Mouse (Mus musculus) intestine, embryonic 14.5 days (tissue): ENCODE results near the gene Spag9. TPM values are rescaled to one million over a fixed set of nuclear protein-coding genes. Genes with fewer than 3 reads are reported as not detected.
A peak's percentile ranks its signal among the peaks of the same experiment; 100 is the strongest.

Experiments
- ATAC-seq: fragments of 200-750 bp; cut with Nextera tagmentation; replicated peaks from 2 replicates; pipeline ENCODE4 v1.8.0; 2017; ENCODE audit warnings: low read depth, moderate number of reproducible peaks, moderate TSS enrichment, moderate library complexity; ENCODE audit not compliant: low FRiP score, low TSS enrichment
- DNase-seq: peaks from one replicate; pipeline ENCODE4 v3.0.0-alpha.2; 2018; ENCODE audit warnings: low spot score
- H3K27ac ChIP-seq: fragments of 300-500 bp; sonication (generic); 2 replicates; pipeline ENCODE4 v1.5.1; 2014; ENCODE audit warnings: low read depth, mild to moderate bottlenecking, control low read depth
- H3K27me3 ChIP-seq: fragments of 300-500 bp; sonication (generic); replicated peaks from 2 replicates; pipeline ENCODE4 v1.6.1; 2014; ENCODE audit warnings: low read length, control low read depth; ENCODE audit not compliant: control insufficient read depth, insufficient read depth
- H3K36me3 ChIP-seq: fragments of 300-500 bp; sonication (generic); 2 replicates; pipeline ENCODE4 v1.6.1; 2014; ENCODE audit warnings: low read length, control low read depth; ENCODE audit not compliant: control insufficient read depth, insufficient read depth
- H3K4me1 ChIP-seq: fragments of 300-500 bp; sonication (generic); replicated peaks from 2 replicates; pipeline ENCODE4 v1.6.1; 2014; ENCODE audit warnings: low read length, control low read depth, mixed read lengths; ENCODE audit not compliant: control insufficient read depth, insufficient read depth
- H3K4me2 ChIP-seq: fragments of 300-500 bp; sonication (generic); 2 replicates; pipeline ENCODE4 v1.6.1; 2014; ENCODE audit warnings: low read length
- H3K4me3 ChIP-seq: fragments of 300-500 bp; sonication (generic); 2 replicates; pipeline ENCODE4 v1.5.1; 2014; ENCODE audit warnings: low read depth, low read length, control low read depth, mixed read lengths
- H3K9ac ChIP-seq: fragments of 300-500 bp; sonication (generic); 2 replicates; pipeline ENCODE4 v1.6.1; 2014; ENCODE audit warnings: mild to moderate bottlenecking, low read length
- H3K9me3 ChIP-seq: fragments of 300-500 bp; sonication (generic); 2 replicates; pipeline ENCODE4 v1.6.1; 2016; ENCODE audit warnings: low read length, control low read depth; ENCODE audit not compliant: control insufficient read depth
- WGBS: fragments of 180-500 bp; shearing (Covaris S2); extraction: QIAGEN DNeasy Blood & Tissue Kit; methylation state at CpG from one replicate; pipeline ENCODE4 v1.1.7; 2014; 5-methylcytosine and 5-hydroxymethylcytosine counted together
- polyA plus RNA-seq: library from polyadenylated mRNA; unstranded; fragments of >200 nt; fragmentation: Nextera tagmentation; extraction: Ambion mirVana; gene quantifications from 2 replicates; pipeline ENCODE4 v1.2.1, GENCODE M21; 2014

Spag9 gene
- polyA plus RNA-seq, 1 experiment from 2014 or later = 50.9 TPM

GRCm38 (mm10) chr11:94122341-94123030 is 126.6 kb downstream of the Spag9 start:
- no peak overlapping the region for H3K27ac ChIP-seq
- H3K4me1 ChIP-seq = no peaks in the 10 kb centered on the region
- 93% methylated on average over 9 of the region's 9 CpGs for WGBS
- H3K9ac ChIP-seq = no peak overlapping the region
- H3K9me3 ChIP-seq = no peaks in the 10 kb centered on the region
- no peak overlapping the region for H3K4me2 ChIP-seq
- H3K4me3 ChIP-seq = no peak overlapping the region
- no peak for ATAC-seq
- H3K36me3 ChIP-seq = peaks cover 46% of the 10 kb centered on the region
- DNase-seq = no peak
- no peaks in the 10 kb centered on the region for H3K27me3 ChIP-seq

GRCm38 (mm10) chr11:94126701-94127100 is 130.8 kb downstream of the Spag9 start:
- peaks cover 37% of the 10 kb centered on the region for H3K36me3 ChIP-seq
- no peak overlapping the region for H3K4me3 ChIP-seq
- H3K27ac ChIP-seq = no peak overlapping the region
- no peak for DNase-seq
- no peaks in the 10 kb centered on the region for H3K27me3 ChIP-seq
- no peak overlapping the region for H3K9ac ChIP-seq
- no peaks in the 10 kb centered on the region for H3K4me1 ChIP-seq
- H3K9me3 ChIP-seq = no peaks in the 10 kb centered on the region
- no peak for ATAC-seq
- no peak overlapping the region for H3K4me2 ChIP-seq
- WGBS = 92% methylated on average over 9 of the region's 9 CpGs

GRCm38 (mm10) chr11:94127966-94128365 is 132.1 kb downstream of the Spag9 start:
- no peaks in the 10 kb centered on the region for H3K27me3 ChIP-seq
- peaks cover 25% of the 10 kb centered on the region for H3K36me3 ChIP-seq
- H3K9me3 ChIP-seq = no peaks in the 10 kb centered on the region
- H3K4me3 ChIP-seq = no peak overlapping the region
- H3K27ac ChIP-seq = no peak overlapping the region
- DNase-seq (peak; percentile 92), ATAC-seq (peak; percentile 57; the same call in 1 of the 2 replicates)
- no peaks in the 10 kb centered on the region for H3K4me1 ChIP-seq
- 50% methylated on average over 5 of the region's 5 CpGs for WGBS
- no peak overlapping the region for H3K9ac ChIP-seq
- no peak overlapping the region for H3K4me2 ChIP-seq

GRCm38 (mm10) chr11:94128506-94128905 is 132.6 kb downstream of the Spag9 start:
- H3K9me3 ChIP-seq = no peaks in the 10 kb centered on the region
- ATAC-seq (no peak), DNase-seq (no peak)
- WGBS = 89% methylated on average over 8 of the region's 8 CpGs
- no peak overlapping the region for H3K9ac ChIP-seq
- no peaks in the 10 kb centered on the region for H3K27me3 ChIP-seq
- 0 out of 2 replicates have a peak, but pooled peaks cover 2% of the 10 kb centered on the region for H3K4me1 ChIP-seq
- H3K27ac ChIP-seq = no peak overlapping the region
- H3K4me3 ChIP-seq = no peak overlapping the region
- H3K4me2 ChIP-seq = no peak overlapping the region
- peaks cover 20% of the 10 kb centered on the region; the same call in 1 of the 2 replicates for H3K36me3 ChIP-seq

- H3K9ac ChIP-seq = no peak overlapping the region
- no peaks in the 10 kb centered on the region for H3K27me3 ChIP-seq
- peaks cover 7% of the 10 kb centered on the region; the same call in 1 of the 2 replicates for H3K4me1 ChIP-seq
- no peak for ATAC-seq
- H3K4me2 ChIP-seq = no peak overlapping the region
- peak; percentile 73 for DNase-seq
- H3K36me3 ChIP-seq = peaks cover 13% of the 10 kb centered on the region; the same call in 1 of the 2 replicates
- no peaks in the 10 kb centered on the region for H3K9me3 ChIP-seq
- 64% methylated on average over 12 of the region's 12 CpGs for WGBS
- H3K27ac ChIP-seq = no peak overlapping the region
- no peak overlapping the region for H3K4me3 ChIP-seq
Measured at GRCm38 (mm10) chr11:94129261-94130059, 133.6 kb downstream of the Spag9 start.

GRCm38 (mm10) chr11:94130118-94131095 is 134.5 kb downstream of the Spag9 start:
- Histone ChIP-seq H3K4me3 (no peak overlapping the region), H3K4me2 (no peak overlapping the region), H3K4me1 (peaks cover 10% of the 10 kb centered on the region; the same call in 1 of the 2 replicates), H3K27ac (no peak overlapping the region), H3K27me3 (no peaks in the 10 kb centered on the region), H3K36me3 (0 out of 2 replicates have a peak, but pooled peaks cover 7% of the 10 kb centered on the region), H3K9me3 (no peaks in the 10 kb centered on the region), H3K9ac (no peak overlapping the region)
- DNase-seq (peak; percentile 48), ATAC-seq (no peak)
- WGBS = 70% methylated on average over 4 of the region's 4 CpGs

GRCm38 (mm10) chr11:94133344-94133955 is 137.6 kb downstream of the Spag9 start:
- DNase-seq = peak; percentile 93
- H3K36me3 ChIP-seq = no peaks in the 10 kb centered on the region
- H3K9ac ChIP-seq = no peak overlapping the region
- no peaks in the 10 kb centered on the region for H3K27me3 ChIP-seq
- no peak overlapping the region for H3K4me2 ChIP-seq
- no peaks in the 10 kb centered on the region for H3K9me3 ChIP-seq
- H3K27ac ChIP-seq = no peak overlapping the region
- H3K4me3 ChIP-seq = no peak overlapping the region
- peaks cover 22% of the 10 kb centered on the region for H3K4me1 ChIP-seq
- ATAC-seq = peak; percentile 29; the same call in 1 of the 2 replicates
- WGBS = 19% methylated on average over 11 of the region's 11 CpGs
